Mouse (Mus musculus) liver, adult 2 months (tissue): ENCODE data around the gene Ambra1. TPM values are rescaled to one million over a fixed set of nuclear protein-coding genes. Genes with fewer than 3 reads are reported as not detected.

Source experiments
- DNase-seq: peaks from one replicate; pipeline ENCODE4 v3.0.0-alpha.2; 2011; ENCODE audit warnings: low read depth, low spot score; ENCODE audit errors: extremely low read depth
- H3K27ac ChIP-seq: fragments of 200-500 bp; replicated peaks from 2 replicates; pipeline ENCODE4 v1.5.1; 2012; ENCODE audit warnings: low read depth, mild to moderate bottlenecking, control low read depth, inconsistent platforms, low read length; ENCODE audit not compliant: insufficient read depth
- H3K27me3 ChIP-seq: fragments of 200-500 bp; 2 replicates; pipeline ENCODE4 v1.6.1; 2012; ENCODE audit warnings: mild to moderate bottlenecking, moderate library complexity, low read length, inconsistent platforms; ENCODE audit not compliant: control insufficient read depth, insufficient read depth
- H3K36me3 ChIP-seq: fragments of 200-500 bp; 2 replicates; pipeline ENCODE4 v1.6.1; 2012; ENCODE audit warnings: low read length, inconsistent platforms; ENCODE audit not compliant: control insufficient read depth, insufficient read depth
- H3K4me1 ChIP-seq: fragments of 200-500 bp; 2 replicates; pipeline ENCODE4 v1.6.1; 2011; ENCODE audit warnings: low read length; ENCODE audit not compliant: control insufficient read depth, insufficient read depth
- H3K4me3 ChIP-seq: fragments of 200-500 bp; 2 replicates; pipeline ENCODE4 v1.5.1; 2011; ENCODE audit warnings: low read depth, mild to moderate bottlenecking, control low read depth, low read length, moderate library complexity; ENCODE audit not compliant: insufficient read depth
- H3K79me2 ChIP-seq: fragments of 200-500 bp; 2 replicates; pipeline ENCODE4 v1.6.1; 2012; ENCODE audit warnings: inconsistent platforms, mild to moderate bottlenecking, low read length, moderate library complexity; ENCODE audit not compliant: control insufficient read depth, insufficient read depth
- H3K9ac ChIP-seq: fragments of 200-500 bp; 2 replicates; pipeline ENCODE4 v1.6.1; 2012; ENCODE audit warnings: low read depth, mild to moderate bottlenecking, control low read depth, inconsistent platforms, low read length
- CTCF ChIP-seq: fragments of 200-500 bp; IDR thresholded peaks from 2 replicates; pipeline ENCODE4 v1.5.1; 2011; ENCODE audit warnings: low read depth, low read length, control low read depth
- POLR2A ChIP-seq: fragments of 200-500 bp; IDR thresholded peaks from 2 replicates; pipeline ENCODE4 v1.6.1; 2011; ENCODE audit warnings: low read length, control low read depth; ENCODE audit not compliant: insufficient read depth; ENCODE audit errors: extremely low read depth
- WGBS: fragments of 180-500 bp; shearing (Covaris S2); methylation state at CpG from one replicate; pipeline ENCODE4 v1.1.7; 2018; 5-methylcytosine and 5-hydroxymethylcytosine counted together
- polyA plus RNA-seq: library from polyadenylated mRNA; depleted of rRNA; stranded (reverse); fragments of >200 nt; gene quantifications from 2 replicates; pipeline ENCODE4 v1.2.3, GENCODE M21; 2012; rRNA removed
- total RNA-seq: library from RNA; depleted of rRNA; stranded (reverse); fragments of >200 nt; gene quantifications from 2 replicates; pipeline ENCODE4 v1.2.3, GENCODE M21; 2014; rRNA removed

The Ambra1 gene
- total and polyA plus RNA-seq, 2 experiments = 11.0 to 12.4 TPM

GRCm38 (mm10) chr2:91967962-91968361 is 238.0 kb downstream of the Ambra1 start:
- peaks cover 7% of the 10 kb centered on the region for H3K4me1 ChIP-seq
- no peak overlapping the region for H3K4me3 ChIP-seq
- H3K9ac ChIP-seq = peak overlapping the region; percentile 47
- H3K27ac ChIP-seq = peak overlapping the region; percentile 83
- 69% methylated on average over 11 of the region's 11 CpGs for WGBS
- no peak for TF ChIP-seq POLR2A
- TF ChIP-seq CTCF = no peak
- H3K27me3 ChIP-seq = no peaks in the 10 kb centered on the region
- DNase-seq = no peak
- H3K79me2 ChIP-seq = no peaks in the 10 kb centered on the region
- no peaks in the 10 kb centered on the region for H3K36me3 ChIP-seq

Other genes starting within 250 kb of the Ambra1 start
- 12.9 and 14.9 TPM in 2 replicates for gene Ckap5, start 203.4 kb upstream of the Ambra1 start, total RNA-seq
- 1.9 TPM in 2 replicates for gene Ckap5, start 203.4 kb upstream of the Ambra1 start, polyA plus RNA-seq
- 1,668 and 1,838 TPM in 2 replicates for gene F2, start 93.7 kb upstream of the Ambra1 start, total RNA-seq
- gene F2, start 93.7 kb upstream of the Ambra1 start, polyA plus RNA-seq = 2,018 and 2,057 TPM in 2 replicates
- 2.2 and 2.8 TPM in 2 replicates for gene Zfp408, start 80.3 kb upstream of the Ambra1 start, total RNA-seq
- gene Zfp408, start 80.3 kb upstream of the Ambra1 start, polyA plus RNA-seq = 3.8 and 6.6 TPM in 2 replicates
- 6.5 and 8.8 TPM in 2 replicates for gene Arhgap1, start 80.3 kb upstream of the Ambra1 start, total RNA-seq
- 12.9 and 18.7 TPM in 2 replicates for gene Arhgap1, start 80.3 kb upstream of the Ambra1 start, polyA plus RNA-seq
- 10.3 and 14.8 TPM in 2 replicates for gene Atg13, start 19.6 kb upstream of the Ambra1 start, total RNA-seq
- 27.5 and 33.6 TPM in 2 replicates for gene Atg13, start 19.6 kb upstream of the Ambra1 start, polyA plus RNA-seq
- 19.5 and 22.8 TPM in 2 replicates for gene Harbi1, start 19.3 kb upstream of the Ambra1 start, total RNA-seq
- 5.0 and 6.6 TPM in 2 replicates for gene Harbi1, start 19.3 kb upstream of the Ambra1 start, polyA plus RNA-seq
- gene Chrm4, start 197.1 kb downstream of the Ambra1 start, total RNA-seq = 0.13 TPM in 1 of 2 replicates, not detected in the other
- not detected in 2 replicates for gene Chrm4, start 197.1 kb downstream of the Ambra1 start, polyA plus RNA-seq
- not detected in 2 replicates for gene Mdk, start 202.2 kb downstream of the Ambra1 start, total RNA-seq
- 0.50 and 0.56 TPM in 2 replicates for gene Mdk, start 202.2 kb downstream of the Ambra1 start, polyA plus RNA-seq
- gene Gm9821, start 215.6 kb downstream of the Ambra1 start, total RNA-seq = not detected in 2 replicates
- gene Gm9821, start 215.6 kb downstream of the Ambra1 start, polyA plus RNA-seq = not detected in 2 replicates
- 13.2 and 23.6 TPM in 2 replicates for gene Dgkz, start 245.7 kb downstream of the Ambra1 start, total RNA-seq
- 43.2 and 59.5 TPM in 2 replicates for gene Dgkz, start 245.7 kb downstream of the Ambra1 start, polyA plus RNA-seq